Mouse (Mus musculus) MEL (cell line): ENCODE measurements around the gene Poldip3.

Experiments used
- CTCF ChIP-seq, 3 experiments: IDR thresholded peaks in 2 of 3; conservative IDR thresholded peaks in 1 of 3; 2 replicates each; pipeline ENCODE4 v1.5.1; 2011 to 2012; ENCODE audit warnings: low read length in 3 of 3, low read depth in 2 of 3, mild to moderate bottlenecking in 2 of 3, improper control_type of control experiment in 1 of 3, inconsistent platforms in 1 of 3, mixed read lengths in 1 of 3, moderate library complexity in 1 of 3; ENCODE audit not compliant: control insufficient read depth in 1 of 3, insufficient read depth in 1 of 3, poor library complexity in 1 of 3, severe bottlenecking in 1 of 3
- EP300 ChIP-seq, 2 experiments: IDR thresholded peaks; 2 replicates each; pipeline ENCODE4 v1.6.1; 2011; ENCODE audit warnings: improper control_type of control experiment in 2 of 2, low read length in 2 of 2, low read depth in 1 of 2, mild to moderate bottlenecking in 1 of 2
- ETS1 ChIP-seq: IDR thresholded peaks from 2 replicates; pipeline ENCODE4 v1.6.1; 2012; ENCODE audit warnings: low read depth, mild to moderate bottlenecking, inconsistent platforms, low read length, improper control_type of control experiment, moderate library complexity
- GATA1 ChIP-seq: IDR thresholded peaks from 2 replicates; pipeline ENCODE4 v1.6.1; 2011; ENCODE audit warnings: low read depth, low read length, improper control_type of control experiment
- KAT2A ChIP-seq: conservative IDR thresholded peaks from 2 replicates; pipeline ENCODE4 v1.6.1; 2012; ENCODE audit warnings: low read depth, low read length, improper control_type of control experiment, inconsistent platforms
- MAZ ChIP-seq: IDR thresholded peaks from 2 replicates; pipeline ENCODE4 v1.6.1; 2012; ENCODE audit warnings: low read depth, mild to moderate bottlenecking, inconsistent platforms, low read length, improper control_type of control experiment
- MEF2A ChIP-seq: IDR thresholded peaks from 2 replicates; pipeline ENCODE4 v1.6.1; 2014; ENCODE audit warnings: low read depth, mild to moderate bottlenecking, inconsistent platforms, low read length, improper control_type of control experiment; ENCODE audit not compliant: poor library complexity, insufficient replicate concordance, severe bottlenecking; ENCODE audit errors: extremely low read depth
- NELFE ChIP-seq: IDR thresholded peaks from 2 replicates; pipeline ENCODE4 v1.6.1; 2011; ENCODE audit warnings: low read depth, low read length, improper control_type of control experiment
- POLR2A ChIP-seq, 2 experiments: IDR thresholded peaks; 2 replicates each; pipeline ENCODE4 v1.6.1; 2011 to 2012; ENCODE audit warnings: low read length in 2 of 2, mild to moderate bottlenecking in 2 of 2, control low read depth in 1 of 2, improper control_type of control experiment in 1 of 2, low read depth in 1 of 2, moderate library complexity in 1 of 2; ENCODE audit not compliant: control insufficient read depth in 1 of 2, insufficient read depth in 1 of 2, poor library complexity in 1 of 2
- SMC3 ChIP-seq: IDR thresholded peaks from 2 replicates; pipeline ENCODE4 v1.6.1; 2011; ENCODE audit warnings: low read depth, low read length, improper control_type of control experiment
- TBP ChIP-seq: IDR thresholded peaks from 2 replicates; pipeline ENCODE4 v1.8.0; 2011; ENCODE audit warnings: low read depth, low read length, improper control_type of control experiment

GRCm38 (mm10) chr15:83165526-83166315 lies 16.5 kb upstream of the Poldip3 start:
- TF ChIP-seq CTCF (IDR thresholded peaks at IDR 0.05 in 2 of 3, conservative IDR thresholded peaks at IDR 0.05 in 1 of 3; ENCODE audit: control insufficient read depth in 1 of 3, insufficient read depth in 1 of 3, low read depth in 2 of 3, low read length in 3 of 3, poor library complexity in 1 of 3, severe bottlenecking in 1 of 3) (no peak), ETS1 (no peak), NELFE (no peak), SMC3 (no peak), MAZ (no peak), KAT2A (no peak), GATA1 (no peak), TBP (no peak), MEF2A (no peak), EP300 (IDR thresholded peaks at IDR 0.05; ENCODE audit: low read depth in 1 of 2, low read length in 2 of 2) (no peak), POLR2A (IDR thresholded peaks at IDR 0.05; ENCODE audit: control insufficient read depth in 1 of 2, insufficient read depth in 1 of 2, low read depth in 1 of 2, low read length in 2 of 2, poor library complexity in 1 of 2) (no peak)
